Mouse (Mus musculus) mouse trophoblast stem cell (cell line): ENCODE measurements around the gene Arhgap24.

Source experiments
- in situ Hi-C, 2 experiments: fragments of 300-500 bp; cut with MseI, MboI; formaldehyde crosslinking; loops; 2 replicates in 1 of 2; 3 replicates in 1 of 2; pipeline ENCODE4 v1.15.1; 2025

The Arhgap24 gene

GRCm38 (mm10) chr5:102481215-102482211 lies at the start of gene Arhgap24:
Gene Arhgap24, plus strand, starts transcription at chr5:102481391.
- in situ Hi-C loops: no loop called here

GRCm38 (mm10) chr5:102434182-102434581 lies 47.0 kb upstream of the Arhgap24 start:
- in situ Hi-C loops: no loop called here

- in situ Hi-C loops: no loop called here
Measured at GRCm38 (mm10) chr5:102436581-102436980, 44.6 kb upstream of the Arhgap24 start.

- in situ Hi-C loops: no loop called here
Measured at GRCm38 (mm10) chr5:102439119-102439877, 41.9 kb upstream of the Arhgap24 start.

- in situ Hi-C loops: no loop called here
Measured at GRCm38 (mm10) chr5:102447436-102447835, 33.8 kb upstream of the Arhgap24 start.

DNA sequence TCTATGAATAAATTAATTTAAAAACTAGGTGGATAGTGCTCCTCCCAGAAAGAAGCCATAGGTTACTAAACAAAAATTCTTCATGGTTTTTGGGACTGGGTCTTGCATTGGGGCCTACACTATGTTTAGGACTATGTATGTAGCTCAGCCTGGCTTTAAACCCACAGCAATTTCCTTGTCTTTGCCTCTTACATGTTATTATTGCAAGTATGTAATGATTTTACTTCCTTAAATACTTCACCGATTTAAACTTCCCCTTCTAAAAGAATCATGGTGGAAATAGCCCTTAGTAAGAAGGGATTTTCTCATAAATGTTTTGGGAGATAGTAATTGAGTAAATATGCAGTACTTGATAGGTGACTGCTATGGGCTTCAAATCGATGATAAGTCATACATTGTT lies 30.3 kb upstream of the Arhgap24 start:
- in situ Hi-C loops: no loop called here

DNA sequence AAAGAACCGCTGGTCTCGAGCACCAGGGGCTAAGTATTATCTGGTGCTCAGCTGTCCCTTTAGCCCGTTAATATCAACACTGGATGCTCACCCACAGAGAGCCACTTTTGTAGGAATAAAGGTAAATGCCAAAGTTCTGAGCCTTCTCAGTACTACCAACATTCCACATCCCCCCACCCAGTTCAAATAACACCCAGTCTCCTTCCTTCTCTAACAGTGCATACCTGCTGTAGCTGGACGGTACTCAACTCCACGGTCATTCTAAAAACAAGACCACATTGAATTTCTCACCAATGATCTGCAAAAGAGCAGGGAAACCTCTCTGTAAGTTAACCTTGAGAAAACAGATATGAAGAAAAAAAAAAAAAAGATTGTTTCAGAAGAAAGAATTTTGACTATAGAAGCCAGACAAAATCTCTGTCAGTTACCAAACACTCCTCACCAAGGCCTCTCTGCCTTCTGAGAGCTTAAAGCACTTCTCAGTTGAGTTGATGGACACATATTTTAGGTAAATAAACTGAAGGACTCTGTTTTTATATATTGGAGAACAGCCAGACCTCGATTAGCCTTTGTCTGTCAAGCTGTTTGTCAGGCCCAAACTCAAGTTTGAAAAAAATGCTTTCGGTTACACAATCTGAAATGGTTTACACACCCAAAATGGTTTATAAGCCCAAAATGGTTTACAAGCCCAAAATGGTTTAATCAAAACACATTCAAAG lies 29.0 kb upstream of the Arhgap24 start:
- in situ Hi-C loops: no loop called here

- in situ Hi-C loops: no loop called here
Measured at GRCm38 (mm10) chr5:102453324-102453723, 27.9 kb upstream of the Arhgap24 start.

- in situ Hi-C loops: no loop called here
Measured at GRCm38 (mm10) chr5:102455247-102455646, 25.9 kb upstream of the Arhgap24 start.

GRCm38 (mm10) chr5:102460452-102461197 lies 20.6 kb upstream of the Arhgap24 start:
- in situ Hi-C loops: no loop called here

- in situ Hi-C loops: no loop called here
Measured at GRCm38 (mm10) chr5:102462948-102463347, 18.2 kb upstream of the Arhgap24 start.

DNA sequence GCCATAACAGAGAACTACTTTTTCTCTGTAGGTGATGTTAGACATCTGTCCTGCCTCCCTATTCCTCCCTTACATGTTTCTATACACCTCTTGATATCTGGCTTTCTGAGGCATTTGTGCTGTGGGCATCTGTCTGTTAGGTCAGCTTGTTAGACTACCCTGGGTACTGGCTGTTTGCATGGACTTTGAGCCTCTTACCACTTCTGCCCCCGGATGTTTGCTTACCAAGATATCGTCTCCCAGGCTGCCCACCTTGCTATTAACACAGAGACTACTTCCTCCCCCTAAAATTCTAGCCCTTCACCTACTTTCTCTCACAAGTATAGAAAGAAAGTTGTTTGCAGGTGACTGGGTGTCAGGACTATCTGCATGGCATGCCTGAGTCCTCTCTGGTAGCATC lies 15.8 kb upstream of the Arhgap24 start:
- in situ Hi-C loops: no loop called here

DNA sequence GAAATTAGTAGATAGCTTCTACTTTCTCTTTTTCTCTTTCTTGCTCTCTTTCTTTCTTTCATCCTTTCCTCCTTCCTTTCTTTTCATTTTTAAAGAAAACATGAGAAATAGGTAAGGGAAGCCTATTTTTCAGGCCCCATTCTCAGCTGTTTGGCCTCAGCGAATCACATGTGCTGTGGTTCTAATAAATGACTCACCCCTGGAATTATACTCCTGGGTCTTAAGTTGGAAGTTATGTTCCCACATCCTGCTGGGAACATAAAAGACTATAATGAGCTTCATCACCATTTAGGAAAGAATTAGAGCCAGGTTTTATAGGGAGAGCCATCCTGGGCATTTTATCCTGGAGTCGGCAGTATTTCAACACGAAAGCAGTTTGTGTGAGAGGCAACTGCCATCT lies 12.9 kb upstream of the Arhgap24 start:
- in situ Hi-C loops: no loop called here

DNA sequence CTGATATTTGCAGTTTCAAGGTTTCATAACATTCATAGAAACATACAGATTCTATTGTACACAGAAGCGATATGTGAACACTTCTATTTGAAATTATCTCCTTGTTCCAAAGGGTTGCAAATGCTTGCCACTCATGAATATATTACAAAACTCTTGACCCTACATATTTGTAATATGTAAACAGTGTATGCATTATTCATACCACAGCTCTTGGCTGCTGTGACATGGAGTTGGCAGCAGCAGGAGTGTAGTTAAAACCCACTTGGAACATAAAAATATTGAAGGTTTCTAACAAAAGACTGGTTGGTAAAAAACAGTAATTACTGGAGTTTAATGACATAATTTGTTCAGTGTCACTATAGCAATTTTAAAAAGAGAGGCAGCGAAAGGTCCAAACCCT lies 10.9 kb upstream of the Arhgap24 start:
- in situ Hi-C loops: no loop called here

- in situ Hi-C loops: no loop called here
Measured at GRCm38 (mm10) chr5:102478076-102478475, 3.1 kb upstream of the Arhgap24 start.

GRCm38 (mm10) chr5:102483285-102483975 lies 2.2 kb downstream of the Arhgap24 start:
- in situ Hi-C loops: no loop called here

- in situ Hi-C loops: no loop called here
Measured at GRCm38 (mm10) chr5:102491554-102491953, 10.4 kb downstream of the Arhgap24 start.

DNA sequence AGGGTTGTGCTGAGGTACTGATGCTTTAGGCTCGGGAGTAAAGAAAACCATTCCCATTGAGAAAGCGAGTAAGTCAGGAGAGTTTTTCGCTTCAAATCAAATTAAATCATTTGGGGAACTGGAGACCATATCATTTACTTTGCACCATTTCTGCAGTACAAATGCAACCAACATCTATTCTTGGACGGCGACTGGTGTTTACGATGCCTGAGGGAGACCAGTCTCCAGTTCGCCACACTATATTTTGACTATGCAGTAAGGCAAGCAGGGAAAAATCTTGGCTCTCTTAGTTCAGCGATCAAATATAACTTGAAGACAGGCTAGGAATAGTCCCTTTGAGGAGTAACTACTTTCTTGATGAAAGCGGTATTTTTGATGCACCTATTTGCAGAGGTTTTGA lies 11.0 kb downstream of the Arhgap24 start:
- in situ Hi-C loops: no loop called here

GRCm38 (mm10) chr5:102494827-102495226 lies 13.6 kb downstream of the Arhgap24 start:
- in situ Hi-C loops: no loop called here

- in situ Hi-C loops: no loop called here
Measured at GRCm38 (mm10) chr5:102497205-102497604, 16.0 kb downstream of the Arhgap24 start.

GRCm38 (mm10) chr5:102498747-102499146 lies 17.6 kb downstream of the Arhgap24 start:
- in situ Hi-C loops: no loop called here
